Mouse (Mus musculus): Measurements from ENCODE around the gene Zdhhc5. TPM values are rescaled to one million over a fixed set of nuclear protein-coding genes. Genes with fewer than 3 reads are reported as not detected.

The Zdhhc5 gene
- total RNA-seq (2023), result 10 to 100 TPM; 58.9 to 60.5 TPM

DNA sequence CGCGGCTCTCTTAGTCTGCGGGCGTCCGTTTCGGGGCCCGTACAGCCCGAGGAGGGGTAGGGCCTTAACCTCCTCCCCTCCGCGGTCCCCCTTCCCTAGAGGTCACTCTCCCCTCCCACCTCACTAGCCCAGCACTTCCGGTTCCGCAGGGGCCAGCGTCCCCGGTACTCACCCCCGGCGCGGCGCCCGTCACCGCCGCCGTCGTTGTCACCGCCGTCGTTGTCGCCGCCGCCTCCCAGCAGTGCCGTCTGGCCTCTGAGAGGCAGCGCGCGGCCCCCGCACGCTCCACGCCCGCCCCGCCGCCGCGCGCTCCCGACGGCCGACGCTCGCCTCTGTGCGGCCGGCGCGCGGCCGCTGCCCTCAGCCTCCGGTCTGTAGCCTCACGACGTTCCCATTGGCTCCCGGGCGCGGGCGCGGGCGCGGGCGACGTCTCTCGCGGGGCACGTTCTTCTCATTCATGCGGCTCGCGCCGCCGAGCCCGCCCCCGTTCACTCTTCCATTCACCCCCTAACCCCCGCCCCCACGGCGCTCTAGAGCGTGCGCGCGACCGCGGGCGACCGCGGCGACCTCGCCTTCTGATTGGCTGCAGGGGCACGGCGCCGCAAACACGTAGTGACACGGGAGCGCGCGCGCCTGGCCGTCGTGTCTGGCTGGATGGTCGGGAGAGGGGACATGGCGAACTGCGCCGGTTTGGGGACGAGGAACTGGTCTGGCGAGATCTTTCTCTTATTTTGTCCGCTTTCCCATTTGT is at the start of gene Zdhhc5:
Gene Zdhhc5, minus strand, starts transcription at position 370 of the 751 bp plus-strand sequence.

DNA sequence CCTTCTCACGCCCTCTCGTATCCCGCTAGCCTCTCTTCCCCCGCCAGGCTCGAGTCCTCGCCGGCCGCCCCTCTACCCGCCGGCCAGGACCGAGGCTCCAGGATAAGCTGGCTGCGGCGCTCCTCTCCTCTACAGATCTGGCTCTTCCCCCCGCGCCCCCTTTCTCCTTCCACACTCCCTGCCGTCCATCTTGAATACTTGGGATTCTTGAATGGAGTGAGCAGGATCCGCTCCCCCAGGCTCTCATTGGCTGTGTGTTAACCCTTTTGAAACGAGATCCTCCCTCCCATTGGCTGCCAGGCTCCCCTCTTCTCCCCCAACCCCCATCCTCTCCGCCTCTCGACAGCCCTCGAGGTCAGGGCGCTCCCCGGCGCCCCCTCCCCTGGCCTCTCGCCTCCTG is 28.6 kb upstream of the Zdhhc5 start, which contains the start of gene Gm19426:
Gene Gm19426, minus strand, starts transcription at position 95 of the 400 bp plus-strand sequence.

DNA sequence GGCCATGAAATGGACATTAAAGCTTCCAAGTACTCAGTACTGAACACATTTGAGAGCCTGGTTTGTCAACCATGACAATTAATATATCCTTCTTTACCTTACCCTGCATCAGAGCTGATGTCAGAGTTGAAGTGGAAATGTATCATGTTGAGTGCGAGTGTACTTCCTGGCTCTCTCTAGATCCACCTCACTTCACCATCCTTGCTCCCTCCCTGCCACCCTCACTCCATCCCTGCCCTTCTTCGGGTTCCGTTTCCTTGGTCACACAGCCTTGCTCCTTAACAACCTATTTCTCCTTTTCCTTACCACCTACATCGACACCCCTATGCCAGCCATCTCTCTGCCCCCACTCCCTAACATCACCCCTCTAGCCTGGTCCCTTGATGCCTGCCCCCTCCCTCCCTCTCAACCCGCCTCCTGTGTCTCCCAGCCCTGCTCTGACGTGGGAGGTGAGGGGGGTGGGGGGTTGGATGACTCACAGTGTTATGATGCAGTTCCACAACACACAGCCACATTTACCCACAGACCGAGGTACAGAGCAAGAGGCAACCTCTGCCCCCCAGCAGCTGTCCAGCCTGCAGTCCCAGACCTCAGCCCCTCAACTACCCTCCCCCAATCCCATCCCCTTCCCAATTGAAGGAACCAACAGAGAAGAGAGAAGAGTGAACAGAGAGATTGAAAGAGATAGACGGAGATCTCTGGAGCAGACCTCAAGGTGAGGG is 18.8 kb upstream of the Zdhhc5 start, which contains the start of gene Ypel4:
Gene Ypel4, plus strand, starts transcription at position 480 of the 722 bp plus-strand sequence.

DNA sequence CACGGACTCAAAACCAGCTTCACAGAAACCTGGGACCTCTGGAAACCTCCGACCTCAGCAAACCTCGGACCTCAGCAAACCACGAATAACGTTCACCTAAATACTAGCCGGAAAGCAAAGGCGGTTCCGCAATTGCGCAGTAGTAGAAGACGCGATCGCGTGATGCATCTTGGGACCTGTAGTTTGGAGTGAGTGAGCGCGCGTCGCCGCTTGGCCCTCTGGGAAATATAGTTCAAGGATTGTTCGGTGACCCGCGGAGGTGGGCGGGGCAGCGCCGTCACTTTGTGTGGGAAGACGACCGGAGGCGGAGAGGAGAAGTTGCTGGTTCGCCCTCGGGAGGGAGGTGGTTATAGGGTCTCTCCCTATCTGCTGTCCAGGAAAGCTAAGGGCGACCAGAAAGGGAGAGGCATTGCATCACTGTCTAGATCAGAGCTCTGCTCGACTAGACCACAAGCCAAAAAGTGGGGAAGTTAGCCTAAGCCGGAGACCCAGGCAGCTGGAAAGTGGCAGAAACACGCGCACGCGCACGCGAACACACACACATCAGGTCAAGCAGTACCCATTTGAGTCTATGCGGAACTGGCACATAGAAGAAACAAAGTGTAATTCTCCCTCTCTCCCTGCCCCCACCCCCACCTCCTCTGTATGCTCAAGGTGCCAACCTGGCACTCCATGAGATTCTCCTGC is 12.3 kb upstream of the Zdhhc5 start, which contains the start of gene Clp1:
Gene Clp1, minus strand, starts transcription at position 179 of the 687 bp plus-strand sequence.

DNA sequence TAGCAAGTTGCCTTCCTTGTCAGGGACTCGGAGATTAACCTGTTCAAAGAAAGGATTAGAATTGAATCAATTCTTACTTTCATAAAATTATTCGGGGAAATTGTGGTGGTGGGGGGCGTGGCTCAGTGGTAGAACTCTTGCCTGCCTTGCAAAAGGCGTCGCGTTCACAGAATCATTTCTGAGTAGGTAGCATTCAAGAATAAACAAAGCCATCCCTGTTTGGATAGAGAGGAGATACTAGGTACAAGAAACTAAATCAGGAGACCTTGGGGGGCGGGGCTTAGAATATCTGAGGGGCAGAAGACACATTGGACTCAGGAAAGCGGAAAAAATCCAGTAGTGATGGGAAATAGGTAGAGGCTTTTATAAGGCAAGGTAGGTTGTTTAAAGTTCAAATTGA is 36.0 kb downstream of the Zdhhc5 start, which contains the start of gene Tmx2:
Gene Tmx2, minus strand, starts transcription at position 125 of the 400 bp plus-strand sequence.

DNA sequence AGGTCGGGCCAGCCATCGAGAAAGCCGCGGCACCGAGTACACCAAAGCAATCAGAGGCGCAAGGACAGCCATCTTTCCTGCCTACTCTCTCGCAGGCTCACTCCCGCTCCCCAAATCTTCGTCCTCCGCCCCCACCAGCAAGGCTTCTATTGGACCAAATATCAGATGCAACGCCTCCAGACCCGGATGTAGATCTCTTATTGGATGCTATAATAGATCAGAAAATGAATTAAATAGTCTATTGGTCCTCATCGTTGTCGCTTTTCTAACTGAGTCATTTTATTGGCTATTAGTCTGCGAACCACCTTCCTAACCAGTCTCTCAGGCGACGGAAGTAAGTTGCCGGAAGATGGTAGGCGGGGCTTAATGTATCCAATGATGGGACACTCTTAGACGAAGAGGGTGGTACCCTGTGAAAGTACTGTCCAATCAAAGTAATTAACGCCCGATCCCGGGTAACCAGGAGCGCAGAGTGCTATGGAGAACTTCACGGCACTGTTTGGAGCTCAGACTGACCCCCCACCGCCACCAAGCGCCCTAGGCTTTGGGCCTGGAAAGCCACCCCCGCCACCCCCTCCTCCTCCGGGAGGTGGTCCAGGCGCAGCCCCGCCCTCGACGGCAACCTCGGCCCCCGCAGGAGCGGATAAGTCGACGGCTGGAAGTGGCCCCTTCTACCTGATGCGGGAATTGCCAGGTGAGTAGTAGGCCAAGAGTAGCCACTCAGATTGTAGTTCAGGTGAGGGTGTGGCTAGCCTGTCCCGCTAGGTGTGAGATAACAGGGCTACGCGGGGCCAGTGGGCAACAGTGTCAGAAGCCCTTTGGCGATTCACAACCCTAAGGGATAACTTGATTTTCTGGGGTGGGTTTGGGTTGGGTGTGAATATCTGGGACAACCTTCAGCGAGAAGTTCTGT is 36.8 kb downstream of the Zdhhc5 start, which contains the start of the genes Gm28635 and Med19:
Gene Gm28635, minus strand, starts transcription at position 74 of the 913 bp plus-strand sequence.
Gene Med19, plus strand, starts transcription at position 435 of the 913 bp plus-strand sequence.

DNA sequence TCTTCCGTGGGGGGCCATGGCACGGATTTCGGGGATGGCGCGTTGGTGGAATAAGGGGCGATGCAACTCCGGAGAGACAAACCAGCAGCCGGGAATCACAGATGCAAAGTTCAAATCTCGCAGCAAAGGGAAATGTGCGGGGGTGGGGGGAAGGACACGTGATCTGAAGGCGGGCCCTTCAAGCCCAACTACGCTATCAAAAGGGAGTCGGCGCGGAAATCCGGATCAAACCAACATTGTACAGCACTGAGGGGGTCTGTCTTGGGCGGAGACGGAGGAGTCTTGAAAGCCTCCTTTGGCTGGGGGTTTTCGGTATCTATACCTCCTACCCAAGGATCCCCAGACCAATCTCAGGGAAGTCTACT is 44.4 kb downstream of the Zdhhc5 start, which contains the start of gene Selenoh:
Gene Selenoh, minus strand, starts transcription at position 202 of the 365 bp plus-strand sequence.

DNA sequence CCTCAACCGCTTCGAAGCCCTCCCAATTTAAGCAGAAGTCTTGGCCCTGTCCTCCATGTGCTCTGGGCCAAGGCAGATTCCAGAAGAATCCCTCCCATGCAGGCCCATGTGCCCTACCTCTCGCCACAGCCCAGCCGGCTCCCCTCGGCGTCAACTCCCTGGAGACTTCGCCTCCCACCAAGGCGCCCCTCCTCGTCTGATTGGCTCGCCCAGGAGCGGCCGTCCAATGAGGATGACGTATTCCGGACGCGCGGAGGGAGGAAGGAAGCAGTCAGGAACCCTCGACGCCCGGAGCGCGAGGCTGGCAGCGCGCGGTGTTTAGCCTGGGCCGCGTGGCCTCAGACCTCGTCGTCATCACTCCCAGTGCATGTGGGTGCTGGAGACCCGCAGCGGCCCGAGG is 56.2 kb downstream of the Zdhhc5 start, which contains the start of gene Btbd18:
Gene Btbd18, plus strand, starts transcription at position 274 of the 400 bp plus-strand sequence.

DNA sequence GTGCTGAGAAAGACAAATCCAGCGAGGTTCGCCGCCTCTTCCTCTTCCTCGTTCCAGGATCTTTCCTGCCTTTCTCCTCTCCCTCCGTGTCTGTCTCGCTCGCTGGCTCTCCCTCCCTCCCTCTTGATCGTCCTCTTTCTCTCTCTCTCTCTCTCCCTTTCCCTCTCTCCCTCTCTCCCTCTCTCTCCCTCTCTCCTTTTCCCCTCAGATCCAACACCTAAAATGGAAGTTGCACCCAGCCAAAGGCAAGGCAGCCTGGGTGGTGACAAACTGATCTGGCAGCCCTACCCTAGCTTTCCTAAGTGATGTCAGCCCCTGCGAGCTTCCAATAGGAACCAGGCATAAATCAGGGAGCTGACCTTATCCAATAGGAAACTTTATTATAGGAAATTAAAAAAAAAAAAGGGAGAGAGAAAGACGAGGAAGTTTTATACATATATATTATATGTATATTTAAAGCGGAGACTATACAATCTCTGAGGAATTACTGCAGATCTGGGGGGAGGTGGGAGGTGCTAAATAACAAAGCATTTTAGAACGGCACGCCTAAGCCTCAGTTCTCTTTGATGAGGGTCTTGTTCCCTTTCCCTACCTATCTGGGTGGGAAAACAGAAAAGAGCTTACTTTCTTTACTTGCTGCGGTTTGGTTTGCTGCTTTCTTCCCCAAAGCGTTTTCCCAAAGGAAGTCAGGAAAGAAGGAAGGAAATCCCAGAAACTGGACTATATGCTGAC is 64.3 kb downstream of the Zdhhc5 start, which contains the start of gene Ctnnd1:
Gene Ctnnd1, minus strand, starts transcription at position 302 of the 732 bp plus-strand sequence.

Other genes with a start within 250 kb of the Zdhhc5 start
- gene Tfpi, start 238.4 kb downstream of the Zdhhc5 start, total RNA-seq (2023), result 1 to 10 TPM; 1.7 to 1.8 TPM
- gene Ctnnd1, start 64.4 kb downstream of the Zdhhc5 start, total RNA-seq (2023), result 1 to 10 TPM; 3.5 to 4.8 TPM
- not detected for gene Btbd18, start 56.1 kb downstream of the Zdhhc5 start, total RNA-seq (2023)
- gene Selenoh, start 44.4 kb downstream of the Zdhhc5 start, total RNA-seq (2023), result 10 to 100 TPM; 41.3 to 53.3 TPM
- not detected for gene Gm28635, start 37.1 kb downstream of the Zdhhc5 start, total RNA-seq (2023)
- gene Med19, start 36.8 kb downstream of the Zdhhc5 start, total RNA-seq (2023), result 10 to 100 TPM; 19.3 to 19.8 TPM
- 10 to 100 TPM; 46.0 to 47.6 TPM for gene Tmx2, start 36.0 kb downstream of the Zdhhc5 start, total RNA-seq (2023)
- gene Clp1, start 12.2 kb upstream of the Zdhhc5 start, total RNA-seq (2023), result 10 to 100 TPM; 23.8 to 30.5 TPM
- not detected for gene Ypel4, start 18.9 kb upstream of the Zdhhc5 start, total RNA-seq (2023)
- gene Gm19426, start 28.5 kb upstream of the Zdhhc5 start, total RNA-seq (2023), result not detected
- under 1 TPM in 1 of 2 experiments, not detected in 1; 0.29 TPM for gene Serping1, start 60.3 kb upstream of the Zdhhc5 start, total RNA-seq (2023)
- gene Ube2l6, start 83.6 kb upstream of the Zdhhc5 start, total RNA-seq (2023), result 10 to 100 TPM; 11.8 to 13.3 TPM
- not detected for gene Smtnl1, start 107.5 kb upstream of the Zdhhc5 start, total RNA-seq (2023)
- gene Timm10, start 111.8 kb upstream of the Zdhhc5 start, total RNA-seq (2023), result 10 to 100 TPM; 18.6 to 21.9 TPM
- gene Slc43a1, start 123.7 kb upstream of the Zdhhc5 start, total RNA-seq (2023), result 1 to 10 TPM; 5.4 to 8.1 TPM
- under 1 TPM in 1 of 2 experiments, not detected in 1; 0.55 TPM for gene Rtn4rl2, start 171.5 kb upstream of the Zdhhc5 start, total RNA-seq (2023)
- gene Slc43a3, start 221.4 kb upstream of the Zdhhc5 start, total RNA-seq (2023), result 1 to 10 TPM; 5.3 to 7.5 TPM